Mouse (Mus musculus): Measurements from ENCODE around the gene Hacd3. TPM values are rescaled to one million over a fixed set of nuclear protein-coding genes. Genes with fewer than 3 reads are reported as not detected.
A peak's percentile ranks its signal among the peaks of the same experiment; 100 is the strongest.

The Hacd3 gene
- polyA plus RNA-seq (2015; fragmentation: Nextera tagmentation; extraction: Ambion mirVana): 63.3 and 68.4 TPM in 2 replicates

- under 1% methylated on average over 80 of the region's 81 CpGs for WGBS (ENCODE audit: insufficient replicate concordance)
- H3K4me2 ChIP-seq (ENCODE audit: low read depth, low read length): peak within 1 kb of the TSS; percentile 82
- peak; percentile 89 for ATAC-seq (ENCODE audit: low read depth)
- peak within 1 kb of the TSS; percentile 75 for H3K27ac ChIP-seq (ENCODE audit: low read length)
- H3K9ac ChIP-seq (ENCODE audit: low read depth, low read length): peak within 1 kb of the TSS; percentile 93
- no peaks in the 10 kb centered on the region for H3K27me3 ChIP-seq (ENCODE audit: control insufficient read depth, insufficient read depth, low read depth, low read length)
- no peaks in the 10 kb centered on the region for H3K36me3 ChIP-seq (ENCODE audit: control insufficient read depth, insufficient read depth)
- H3K4me3 ChIP-seq (ENCODE audit: low read depth, low read length): peak within 1 kb of the TSS; percentile 89
- peaks cover 47% of the 10 kb centered on the region for H3K4me1 ChIP-seq (ENCODE audit: control insufficient read depth, low read depth, low read length)
- no peaks in the 10 kb centered on the region for H3K9me3 ChIP-seq (replicated peaks; ENCODE audit: control insufficient read depth, low read length)
These were observed at the start of gene Hacd3 for GRCm38 (mm10) chr9:65020991-65021886. Hacd3 (minus strand) TSS chr9:65021693.

GRCm38 (mm10) chr9:65070587-65070986 lies 49.1 kb upstream of the Hacd3 start:
- no peaks in the 10 kb centered on the region for H3K27me3 ChIP-seq (ENCODE audit: control insufficient read depth, insufficient read depth, low read depth, low read length)
- peaks cover 20% of the 10 kb centered on the region for H3K4me1 ChIP-seq (ENCODE audit: control insufficient read depth, low read depth, low read length)
- no peak overlapping the region for H3K4me3 ChIP-seq (ENCODE audit: low read depth, low read length)
- H3K4me2 ChIP-seq (ENCODE audit: low read depth, low read length): peak overlapping the region; percentile 32
- WGBS (ENCODE audit: insufficient replicate concordance): 32% methylated on average over 3 of the region's 3 CpGs
- peak overlapping the region; percentile 87 for H3K27ac ChIP-seq (ENCODE audit: low read length)
- no peaks in the 10 kb centered on the region for H3K9me3 ChIP-seq (replicated peaks; ENCODE audit: control insufficient read depth, low read length)
- ATAC-seq (ENCODE audit: low read depth): peak; percentile 97
- H3K36me3 ChIP-seq (ENCODE audit: control insufficient read depth, insufficient read depth): peaks cover 29% of the 10 kb centered on the region
- no peak overlapping the region for H3K9ac ChIP-seq (ENCODE audit: low read depth, low read length)

GRCm38 (mm10) chr9:65064251-65064650 lies 42.8 kb upstream of the Hacd3 start:
- no peaks in the 10 kb centered on the region for H3K27me3 ChIP-seq (ENCODE audit: control insufficient read depth, insufficient read depth, low read depth, low read length)
- H3K36me3 ChIP-seq (ENCODE audit: control insufficient read depth, insufficient read depth): peaks cover 62% of the 10 kb centered on the region
- H3K27ac ChIP-seq (ENCODE audit: low read length): no peak overlapping the region
- H3K4me1 ChIP-seq (ENCODE audit: control insufficient read depth, low read depth, low read length): peaks cover 3% of the 10 kb centered on the region; the same call in 1 of the 2 replicates
- ATAC-seq (ENCODE audit: low read depth): no peak
- H3K9ac ChIP-seq (ENCODE audit: low read depth, low read length): no peak overlapping the region
- 85% methylated on average over 7 of the region's 7 CpGs for WGBS (ENCODE audit: insufficient replicate concordance)
- no peak overlapping the region for H3K4me2 ChIP-seq (ENCODE audit: low read depth, low read length)
- H3K9me3 ChIP-seq (replicated peaks; ENCODE audit: control insufficient read depth, low read length): no peaks in the 10 kb centered on the region
- H3K4me3 ChIP-seq (ENCODE audit: low read depth, low read length): no peak overlapping the region

GRCm38 (mm10) chr9:65050981-65051380 lies 29.5 kb upstream of the Hacd3 start:
- Histone ChIP-seq H3K4me2 (ENCODE audit: low read depth, low read length) (no peak overlapping the region), H3K4me3 (ENCODE audit: low read depth, low read length) (no peak overlapping the region), H3K9me3 (replicated peaks; ENCODE audit: control insufficient read depth, low read length) (no peaks in the 10 kb centered on the region), H3K36me3 (ENCODE audit: control insufficient read depth, insufficient read depth) (peaks cover 61% of the 10 kb centered on the region), H3K27ac (ENCODE audit: low read length) (no peak overlapping the region), H3K27me3 (ENCODE audit: control insufficient read depth, insufficient read depth, low read depth, low read length) (no peaks in the 10 kb centered on the region), H3K9ac (ENCODE audit: low read depth, low read length) (no peak overlapping the region), H3K4me1 (ENCODE audit: control insufficient read depth, low read depth, low read length) (no peaks in the 10 kb centered on the region)
- ATAC-seq (ENCODE audit: low read depth): peak; percentile 43; the same call in 1 of the 2 replicates
- WGBS (ENCODE audit: insufficient replicate concordance): 91% methylated on average over 3 of the region's 3 CpGs

- 87% methylated on average over 5 of the region's 5 CpGs for WGBS (ENCODE audit: insufficient replicate concordance)
These were observed 27.9 kb upstream of the Hacd3 start for GRCm38 (mm10) chr9:65049422-65049821.

GRCm38 (mm10) chr9:65046993-65047392 lies 25.5 kb upstream of the Hacd3 start:
- Histone ChIP-seq H3K27me3 (ENCODE audit: control insufficient read depth, insufficient read depth, low read depth, low read length) (no peaks in the 10 kb centered on the region), H3K36me3 (ENCODE audit: control insufficient read depth, insufficient read depth) (peaks cover 52% of the 10 kb centered on the region), H3K4me3 (ENCODE audit: low read depth, low read length) (no peak overlapping the region), H3K9me3 (replicated peaks; ENCODE audit: control insufficient read depth, low read length) (no peaks in the 10 kb centered on the region), H3K4me1 (ENCODE audit: control insufficient read depth, low read depth, low read length) (no peaks in the 10 kb centered on the region), H3K27ac (ENCODE audit: low read length) (no peak overlapping the region), H3K4me2 (ENCODE audit: low read depth, low read length) (no peak overlapping the region), H3K9ac (ENCODE audit: low read depth, low read length) (no peak overlapping the region)
- 88% methylated on average over 1 of the region's 1 CpGs for WGBS (ENCODE audit: insufficient replicate concordance)
- ATAC-seq (ENCODE audit: low read depth): no peak

More at GRCm38 (mm10) chr9:65049422-65049821, 27.9 kb upstream of the Hacd3 start:
- Histone ChIP-seq H3K27ac (ENCODE audit: low read length) (no peak overlapping the region), H3K4me3 (ENCODE audit: low read depth, low read length) (no peak overlapping the region), H3K9me3 (replicated peaks; ENCODE audit: control insufficient read depth, low read length) (no peaks in the 10 kb centered on the region), H3K4me2 (ENCODE audit: low read depth, low read length) (no peak overlapping the region), H3K27me3 (ENCODE audit: control insufficient read depth, insufficient read depth, low read depth, low read length) (no peaks in the 10 kb centered on the region), H3K4me1 (ENCODE audit: control insufficient read depth, low read depth, low read length) (no peaks in the 10 kb centered on the region), H3K9ac (ENCODE audit: low read depth, low read length) (no peak overlapping the region), H3K36me3 (ENCODE audit: control insufficient read depth, insufficient read depth) (peaks cover 57% of the 10 kb centered on the region)
- no peak for ATAC-seq (ENCODE audit: low read depth)

GRCm38 (mm10) chr9:65041430-65041829 lies 19.9 kb upstream of the Hacd3 start:
- Histone ChIP-seq H3K36me3 (ENCODE audit: control insufficient read depth, insufficient read depth) (peaks cover 54% of the 10 kb centered on the region), H3K9ac (ENCODE audit: low read depth, low read length) (no peak overlapping the region), H3K4me2 (ENCODE audit: low read depth, low read length) (no peak overlapping the region), H3K27me3 (ENCODE audit: control insufficient read depth, insufficient read depth, low read depth, low read length) (no peaks in the 10 kb centered on the region), H3K9me3 (replicated peaks; ENCODE audit: control insufficient read depth, low read length) (no peaks in the 10 kb centered on the region), H3K4me3 (ENCODE audit: low read depth, low read length) (no peak overlapping the region), H3K27ac (ENCODE audit: low read length) (no peak overlapping the region), H3K4me1 (ENCODE audit: control insufficient read depth, low read depth, low read length) (no peaks in the 10 kb centered on the region)
- no peak for ATAC-seq (ENCODE audit: low read depth)
- 90% methylated on average over 5 of the region's 5 CpGs for WGBS (ENCODE audit: insufficient replicate concordance)

GRCm38 (mm10) chr9:65036861-65037260 lies 15.4 kb upstream of the Hacd3 start:
- Histone ChIP-seq H3K4me1 (ENCODE audit: control insufficient read depth, low read depth, low read length) (peaks cover 18% of the 10 kb centered on the region), H3K9me3 (replicated peaks; ENCODE audit: control insufficient read depth, low read length) (no peaks in the 10 kb centered on the region), H3K9ac (ENCODE audit: low read depth, low read length) (no peak overlapping the region), H3K4me2 (ENCODE audit: low read depth, low read length) (no peak overlapping the region), H3K27ac (ENCODE audit: low read length) (no peak overlapping the region), H3K27me3 (ENCODE audit: control insufficient read depth, insufficient read depth, low read depth, low read length) (no peaks in the 10 kb centered on the region), H3K4me3 (ENCODE audit: low read depth, low read length) (no peak overlapping the region), H3K36me3 (ENCODE audit: control insufficient read depth, insufficient read depth) (peaks cover 39% of the 10 kb centered on the region)
- ATAC-seq (ENCODE audit: low read depth): no peak
- 82% methylated on average over 8 of the region's 8 CpGs for WGBS (ENCODE audit: insufficient replicate concordance)

GRCm38 (mm10) chr9:65036456-65036855 lies 15.0 kb upstream of the Hacd3 start:
- ATAC-seq (ENCODE audit: low read depth): no peak

More at GRCm38 (mm10) chr9:65036456-65036855, 15.0 kb upstream of the Hacd3 start:
- Histone ChIP-seq H3K9me3 (replicated peaks; ENCODE audit: control insufficient read depth, low read length) (no peaks in the 10 kb centered on the region), H3K36me3 (ENCODE audit: control insufficient read depth, insufficient read depth) (peaks cover 37% of the 10 kb centered on the region), H3K4me1 (ENCODE audit: control insufficient read depth, low read depth, low read length) (peaks cover 20% of the 10 kb centered on the region), H3K4me2 (ENCODE audit: low read depth, low read length) (no peak overlapping the region), H3K9ac (ENCODE audit: low read depth, low read length) (no peak overlapping the region), H3K27ac (ENCODE audit: low read length) (no peak overlapping the region), H3K4me3 (ENCODE audit: low read depth, low read length) (no peak overlapping the region), H3K27me3 (ENCODE audit: control insufficient read depth, insufficient read depth, low read depth, low read length) (no peaks in the 10 kb centered on the region)
- 97% methylated on average over 1 of the region's 1 CpGs for WGBS (ENCODE audit: insufficient replicate concordance)

Data from liver, embryonic 16.5 days (tissue).